Mouse (Mus musculus) cortical plate, adult 2 months (tissue): Measurements from ENCODE around the gene Ndc1. TPM values are rescaled to one million over a fixed set of nuclear protein-coding genes. Genes with fewer than 3 reads are reported as not detected.
"Not testable (repeated sequence)": the region's sequence is repeated elsewhere in the genome, so short reads cannot be mapped to it uniquely, and the experiment has no call there.

ENCODE experiments used
- H3K27ac ChIP-seq: fragments of 200-500 bp; 2 replicates; pipeline ENCODE4 v1.5.1; 2012; ENCODE audit warnings: low read length, control low read depth, inconsistent platforms; ENCODE audit not compliant: insufficient read depth
- H3K4me1 ChIP-seq: fragments of 200-500 bp; 2 replicates; pipeline ENCODE4 v1.6.1; 2011; ENCODE audit warnings: low read length; ENCODE audit not compliant: control insufficient read depth, insufficient read depth
- H3K4me3 ChIP-seq: fragments of 200-500 bp; 2 replicates; pipeline ENCODE4 v1.5.1; 2011; ENCODE audit warnings: mild to moderate bottlenecking, low read length, control low read depth; ENCODE audit not compliant: insufficient read depth
- CTCF ChIP-seq: fragments of 200-500 bp; IDR thresholded peaks from 2 replicates; pipeline ENCODE4 v1.5.1; 2011; ENCODE audit warnings: mild to moderate bottlenecking, control low read depth, low read length; ENCODE audit not compliant: insufficient read depth; ENCODE audit errors: extremely low read depth
- POLR2A ChIP-seq: fragments of 200-500 bp; IDR thresholded peaks from 2 replicates; pipeline ENCODE4 v1.6.1; 2011; ENCODE audit warnings: mild to moderate bottlenecking, low read length, control low read depth; ENCODE audit not compliant: insufficient read depth; ENCODE audit errors: extremely low read depth
- polyA plus RNA-seq: library from polyadenylated mRNA; depleted of rRNA; stranded (reverse); fragments of >200 nt; gene quantifications from 2 replicates; pipeline ENCODE4 v1.2.3, GENCODE M21; 2012

Ndc1 gene
- polyA plus RNA-seq, 1 experiment, result 11.4 TPM

GRCm38 (mm10) chr4:107347221-107347620 lies 20.4 kb upstream of the Ndc1 start:
- no peak overlapping the region for H3K27ac ChIP-seq
- no peak for TF ChIP-seq POLR2A
- no peak for TF ChIP-seq CTCF
- H3K4me1 ChIP-seq, result no peaks in the 10 kb centered on the region
- H3K4me3 ChIP-seq, result no peak overlapping the region

- Histone ChIP-seq H3K27ac (no peak overlapping the region), H3K4me3 (no peak overlapping the region), H3K4me1 (no peaks in the 10 kb centered on the region)
- TF ChIP-seq CTCF (no peak), POLR2A (no peak)
Observed at GRCm38 (mm10) chr4:107348529-107349310, 18.9 kb upstream of the Ndc1 start.

DNA sequence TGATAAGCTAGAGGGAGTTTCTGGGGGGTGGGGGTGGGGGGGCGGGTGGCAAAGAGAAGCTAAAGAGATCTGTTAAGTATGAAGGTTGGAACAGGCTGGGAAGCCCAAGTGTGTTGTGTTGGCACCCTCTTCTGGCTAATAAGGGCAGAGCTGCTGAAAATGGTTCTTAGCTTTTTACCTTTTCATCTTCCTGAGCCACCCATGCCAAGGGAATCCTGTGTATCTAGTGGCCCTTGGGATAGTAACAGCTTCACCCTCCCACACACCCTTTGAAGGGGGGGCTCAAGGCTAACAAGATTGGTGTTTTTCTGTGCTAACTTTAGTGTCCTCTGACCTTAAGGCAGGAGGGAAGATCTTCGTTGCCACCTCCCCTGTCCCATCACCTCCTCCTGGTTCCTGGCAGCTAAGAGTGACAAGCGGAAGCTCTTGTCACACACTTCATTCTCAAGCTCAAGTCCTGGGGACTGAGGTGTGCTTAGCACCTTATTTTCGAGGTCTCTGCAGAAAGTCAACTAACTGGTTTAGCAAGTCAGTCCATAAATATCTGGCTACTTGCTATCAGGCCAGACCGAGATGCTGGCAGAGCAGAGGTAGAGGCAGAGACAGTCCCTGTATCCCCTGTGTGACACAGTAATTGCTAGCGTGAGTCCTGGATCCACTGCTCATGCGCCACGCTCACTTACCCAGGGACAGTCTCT lies 18.1 kb upstream of the Ndc1 start:
- no peak overlapping the region for H3K4me3 ChIP-seq
- no peak overlapping the region for H3K27ac ChIP-seq
- TF ChIP-seq POLR2A (no peak), CTCF (peak; percentile 83)
- no peaks in the 10 kb centered on the region for H3K4me1 ChIP-seq

- TF ChIP-seq CTCF, result no peak
- no peak for TF ChIP-seq POLR2A
- H3K4me1 ChIP-seq, result no peaks in the 10 kb centered on the region
- H3K4me3 ChIP-seq, result no peak overlapping the region
- no peak overlapping the region for H3K27ac ChIP-seq
Observed at GRCm38 (mm10) chr4:107351368-107351767, 16.2 kb upstream of the Ndc1 start.

DNA sequence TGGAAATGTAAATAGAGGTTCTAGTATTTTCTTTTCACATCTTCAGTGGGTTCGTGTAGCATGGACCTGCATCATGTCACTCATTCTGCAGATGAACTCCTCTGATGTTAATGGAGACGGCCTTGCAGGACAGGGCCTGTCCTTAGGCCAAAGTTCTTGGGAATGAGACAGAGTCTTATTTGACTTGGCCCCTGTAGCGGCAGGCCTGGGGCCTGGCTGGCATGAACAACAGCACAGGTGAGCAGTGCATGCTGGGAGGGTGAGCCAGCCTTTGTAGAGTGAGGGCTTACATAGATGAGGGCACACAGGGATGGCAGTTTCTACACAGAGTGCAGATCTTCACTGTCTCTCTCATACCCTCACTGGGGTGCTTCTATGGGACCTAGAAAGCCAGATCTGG lies 14.0 kb upstream of the Ndc1 start:
- no peak for TF ChIP-seq POLR2A
- TF ChIP-seq CTCF, result no peak
- Histone ChIP-seq H3K4me1 (no peaks in the 10 kb centered on the region), H3K27ac (no peak overlapping the region), H3K4me3 (no peak overlapping the region)

GRCm38 (mm10) chr4:107354126-107354525 lies 13.5 kb upstream of the Ndc1 start:
- H3K4me3 ChIP-seq, result no peak overlapping the region
- no peaks in the 10 kb centered on the region for H3K4me1 ChIP-seq
- no peak for TF ChIP-seq POLR2A
- no peak for TF ChIP-seq CTCF
- no peak overlapping the region for H3K27ac ChIP-seq

GRCm38 (mm10) chr4:107354543-107354942 lies 13.0 kb upstream of the Ndc1 start:
- H3K4me3 ChIP-seq, result no peak overlapping the region
- TF ChIP-seq CTCF, result no peak
- TF ChIP-seq POLR2A, result no peak
- no peaks in the 10 kb centered on the region for H3K4me1 ChIP-seq
- H3K27ac ChIP-seq, result no peak overlapping the region

DNA sequence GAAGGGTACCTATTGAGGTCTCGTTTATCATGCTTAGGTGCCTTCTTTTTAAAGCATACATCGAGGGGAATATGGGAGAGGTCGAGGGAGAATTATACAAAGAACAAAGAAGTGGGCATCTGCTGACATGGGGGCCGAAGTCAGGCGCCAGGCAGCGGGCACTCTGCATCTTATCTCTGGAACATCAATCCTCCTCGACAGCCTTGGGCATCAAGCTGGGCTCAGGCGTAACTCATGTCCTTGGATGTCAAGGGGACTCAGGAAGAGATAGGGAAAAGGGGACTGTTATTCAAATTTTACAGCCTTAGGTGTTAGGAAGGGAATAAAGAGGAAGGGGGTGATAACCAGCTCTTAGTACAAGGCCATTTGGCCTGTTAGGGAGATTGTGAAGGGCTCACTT lies 10.4 kb upstream of the Ndc1 start:
- H3K27ac ChIP-seq, H3K4me3 ChIP-seq, H3K4me1 ChIP-seq: not testable (repeated sequence)

- Histone ChIP-seq H3K4me3 (no peak overlapping the region), H3K27ac (no peak overlapping the region), H3K4me1 (no peaks in the 10 kb centered on the region)
- TF ChIP-seq CTCF, result no peak
- TF ChIP-seq POLR2A, result no peak
Observed at GRCm38 (mm10) chr4:107358460-107358859, 9.1 kb upstream of the Ndc1 start.

DNA sequence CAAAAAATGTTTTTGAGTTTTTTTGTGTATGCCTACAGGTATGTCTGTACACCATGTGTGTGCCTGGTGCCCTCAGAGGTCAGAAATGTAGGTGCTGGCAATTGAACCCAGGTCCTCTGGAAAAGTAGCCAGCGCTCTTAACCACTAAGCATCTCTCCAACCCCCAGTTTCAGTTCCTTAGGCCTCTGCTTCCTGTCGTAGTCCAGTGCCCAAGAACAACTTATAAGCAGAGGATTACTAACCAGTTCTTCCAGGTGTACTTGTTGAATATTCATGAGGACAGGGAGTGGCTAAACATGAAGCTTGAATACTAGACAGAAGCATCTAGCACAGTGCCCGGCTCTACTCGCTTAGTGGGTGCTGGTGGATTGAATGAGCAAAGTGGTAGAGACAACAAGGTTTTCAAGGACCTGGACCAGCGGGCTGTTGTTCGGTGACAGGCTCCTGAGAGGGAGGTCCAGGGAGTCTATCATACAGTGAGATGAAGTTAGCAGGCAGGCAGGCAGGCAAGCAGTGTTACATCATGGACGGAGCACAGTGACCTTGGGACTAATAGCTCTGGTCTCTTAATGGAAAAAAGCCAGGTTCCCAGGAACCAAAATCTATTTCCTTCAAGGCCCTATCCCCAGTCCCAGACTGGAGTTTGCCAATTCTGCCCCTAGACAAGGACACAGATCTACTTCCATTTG lies 7.0 kb upstream of the Ndc1 start:
- no peak overlapping the region for H3K4me3 ChIP-seq
- H3K4me1 ChIP-seq, result no peaks in the 10 kb centered on the region
- H3K27ac ChIP-seq, result no peak overlapping the region
- TF ChIP-seq POLR2A (no peak), CTCF (no peak)

- Histone ChIP-seq H3K4me1 (no peaks in the 10 kb centered on the region), H3K4me3 (no peak overlapping the region), H3K27ac (no peak overlapping the region)
- TF ChIP-seq CTCF, result no peak
- TF ChIP-seq POLR2A, result no peak
Observed at GRCm38 (mm10) chr4:107362755-107363154, 4.8 kb upstream of the Ndc1 start.
